Mouse (Mus musculus) kidney, adult 2 months (tissue): Measurements from ENCODE around the gene Nop53.

Experiments
- CTCF ChIP-seq: fragments of 200-500 bp; conservative IDR thresholded peaks from 2 replicates; pipeline ENCODE4 v1.5.1; 2011; ENCODE audit warnings: low read depth, mild to moderate bottlenecking, control low read depth, low read length, moderate library complexity, mixed read lengths; ENCODE audit not compliant: insufficient read depth, insufficient read length
- POLR2A ChIP-seq: fragments of 200-500 bp; IDR thresholded peaks from one replicate; pipeline ENCODE4 v1.6.1; 2011; ENCODE audit warnings: low read depth, low read length, control low read depth

DNA sequence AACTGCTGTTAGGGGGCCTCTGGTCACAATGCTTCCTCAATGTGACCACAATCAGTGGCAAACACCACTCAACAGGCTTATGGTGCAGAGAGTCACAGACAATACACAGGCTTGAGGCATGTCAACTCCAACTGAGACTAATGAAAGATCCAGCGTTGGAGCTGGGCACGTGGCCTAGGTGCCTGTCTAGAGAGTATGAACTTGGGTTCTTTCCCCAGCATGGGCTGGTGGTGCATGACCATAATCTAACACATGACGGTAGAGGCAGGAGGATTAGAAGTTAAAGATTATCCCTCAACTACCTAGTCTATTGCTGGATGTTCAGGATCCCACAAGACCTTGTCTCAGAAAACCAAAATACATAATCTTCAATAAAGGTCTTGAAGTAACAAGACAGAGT is 45.9 kb upstream of the Nop53 start:
- TF ChIP-seq CTCF (no peak), POLR2A (no peak)
